Mouse (Mus musculus) right cerebral cortex, postnatal 14 days (tissue): Measurements from ENCODE around the gene Trpv6.
A peak's percentile ranks its signal among the peaks of the same experiment; 100 is the strongest.

Experiments used
- DNase-seq: peaks from one replicate; pipeline ENCODE4 v3.0.0; 2022

Gene Trpv6

DNA sequence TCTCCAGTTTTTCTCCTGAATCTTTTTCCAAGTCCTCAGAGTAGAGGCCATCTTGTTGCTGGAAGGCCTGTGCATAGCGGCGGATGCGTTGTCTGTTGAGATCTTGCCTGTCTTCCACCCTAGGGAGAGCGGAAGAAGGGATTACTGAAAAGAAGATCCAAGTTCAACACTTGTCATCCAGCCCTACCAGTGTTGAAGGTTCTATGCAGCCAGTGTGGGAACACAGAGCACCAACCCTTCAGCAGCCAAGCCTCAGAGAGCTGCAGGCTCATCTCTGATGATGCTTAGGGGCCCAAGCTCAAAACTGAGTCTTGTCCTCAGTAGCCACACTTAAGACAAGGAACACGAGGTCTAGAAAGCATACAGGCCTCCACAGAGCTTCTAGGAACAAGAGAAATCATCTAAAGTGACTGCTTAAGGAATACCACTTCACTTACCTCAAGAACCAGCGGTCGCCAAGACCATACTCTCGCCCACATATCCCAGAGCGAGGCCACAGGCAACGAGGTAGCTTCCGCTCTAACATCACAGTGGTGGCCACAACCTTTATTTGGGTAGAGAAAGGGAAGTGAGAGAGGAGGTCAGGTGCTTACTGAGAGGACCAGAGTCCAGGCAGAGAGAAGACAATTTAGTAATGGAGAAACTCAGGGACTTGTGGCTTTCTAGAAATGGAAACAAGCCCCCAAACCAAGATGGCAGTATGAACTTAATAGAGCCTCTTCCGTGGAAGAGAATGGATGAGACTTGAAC lies 14.8 kb downstream of the Trpv6 start:
- no peak for DNase-seq

DNA sequence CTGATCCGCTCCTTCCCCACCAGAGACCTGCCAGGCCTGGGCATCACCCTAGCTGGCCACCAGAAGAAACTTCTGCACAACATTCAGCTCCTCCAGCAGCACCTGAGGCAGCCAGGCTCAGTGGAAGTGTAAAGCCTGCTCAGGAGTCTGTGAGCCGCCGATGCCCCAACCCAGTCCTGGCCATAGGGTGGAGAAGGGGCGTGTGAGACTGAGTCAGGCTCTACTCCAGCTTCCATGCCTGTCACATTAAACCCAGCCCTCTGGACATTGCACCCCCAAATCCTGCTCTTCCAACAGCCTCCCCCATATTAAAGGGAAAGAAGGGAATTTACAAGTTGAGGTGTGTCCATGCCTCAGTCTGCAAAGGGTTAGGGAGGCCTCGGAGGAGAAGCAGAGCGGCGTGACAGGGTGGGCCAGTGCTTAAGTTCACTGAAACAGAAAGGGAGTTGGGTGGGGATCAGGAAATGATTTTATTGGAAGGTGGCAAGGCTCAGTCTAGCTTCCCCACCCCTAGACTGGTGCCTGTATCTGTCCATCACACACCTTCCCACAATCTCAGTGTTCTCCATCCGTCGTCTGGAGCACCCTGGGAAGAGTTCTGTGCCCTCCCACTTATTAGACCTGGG lies 15.9 kb downstream of the Trpv6 start:
- no peak for DNase-seq

DNA sequence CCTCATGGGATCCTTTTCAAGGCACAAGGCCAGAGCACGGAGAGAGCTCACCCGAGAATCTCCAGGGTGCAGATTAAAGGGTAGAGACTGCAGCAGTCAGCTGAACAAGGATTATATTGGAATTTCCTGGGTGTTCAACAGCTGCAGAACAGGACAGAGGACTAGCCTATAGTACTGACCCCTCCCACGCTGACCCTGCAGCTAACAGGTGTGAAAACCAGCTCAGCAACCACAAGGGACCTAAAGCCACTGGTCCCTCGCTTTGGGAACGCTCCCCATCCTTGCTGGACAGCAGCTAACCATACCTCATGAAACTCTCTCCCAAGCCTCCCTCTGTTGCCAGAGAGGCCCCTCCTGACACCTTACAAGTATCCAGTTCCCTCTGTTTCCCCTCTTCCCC lies 28.6 kb downstream of the Trpv6 start:
- DNase-seq: no peak

DNA sequence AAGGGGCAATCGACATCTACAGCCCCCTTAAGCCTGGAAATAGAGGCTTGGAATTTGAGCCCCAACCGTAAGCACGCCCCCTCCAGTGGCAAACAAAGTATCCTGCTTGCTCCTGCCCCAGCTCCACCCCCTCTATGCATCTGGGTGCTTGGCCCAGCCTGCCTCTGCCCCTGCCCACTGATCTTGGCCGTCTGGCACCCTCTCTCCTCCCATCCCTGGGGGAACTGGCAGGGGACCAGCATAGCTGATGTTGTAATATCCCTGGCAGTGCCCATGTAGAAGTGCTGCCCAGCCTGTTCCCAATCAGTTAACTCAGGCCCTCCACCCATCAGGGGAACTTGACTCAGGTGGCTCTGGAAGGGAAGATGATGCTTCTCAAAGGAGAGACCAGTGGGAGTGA lies 30.0 kb downstream of the Trpv6 start:
- peak; percentile 61 for DNase-seq

DNA sequence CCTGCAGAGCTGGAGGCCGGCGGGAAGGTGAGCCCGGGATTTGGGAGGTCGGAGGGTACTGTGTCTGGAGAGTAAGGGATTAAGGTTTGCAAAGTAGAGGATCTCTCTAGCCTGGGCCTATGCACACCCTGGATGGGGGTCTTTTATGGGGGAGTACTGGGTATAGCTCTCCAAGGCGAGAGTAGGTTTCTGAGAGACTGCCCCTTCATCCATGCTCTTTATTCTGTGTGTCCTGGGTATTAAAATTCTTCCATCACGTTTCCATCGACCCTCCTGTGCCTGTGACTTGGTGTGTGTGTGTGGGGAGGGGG lies 30.5 kb downstream of the Trpv6 start:
- DNase-seq: no peak

DNA sequence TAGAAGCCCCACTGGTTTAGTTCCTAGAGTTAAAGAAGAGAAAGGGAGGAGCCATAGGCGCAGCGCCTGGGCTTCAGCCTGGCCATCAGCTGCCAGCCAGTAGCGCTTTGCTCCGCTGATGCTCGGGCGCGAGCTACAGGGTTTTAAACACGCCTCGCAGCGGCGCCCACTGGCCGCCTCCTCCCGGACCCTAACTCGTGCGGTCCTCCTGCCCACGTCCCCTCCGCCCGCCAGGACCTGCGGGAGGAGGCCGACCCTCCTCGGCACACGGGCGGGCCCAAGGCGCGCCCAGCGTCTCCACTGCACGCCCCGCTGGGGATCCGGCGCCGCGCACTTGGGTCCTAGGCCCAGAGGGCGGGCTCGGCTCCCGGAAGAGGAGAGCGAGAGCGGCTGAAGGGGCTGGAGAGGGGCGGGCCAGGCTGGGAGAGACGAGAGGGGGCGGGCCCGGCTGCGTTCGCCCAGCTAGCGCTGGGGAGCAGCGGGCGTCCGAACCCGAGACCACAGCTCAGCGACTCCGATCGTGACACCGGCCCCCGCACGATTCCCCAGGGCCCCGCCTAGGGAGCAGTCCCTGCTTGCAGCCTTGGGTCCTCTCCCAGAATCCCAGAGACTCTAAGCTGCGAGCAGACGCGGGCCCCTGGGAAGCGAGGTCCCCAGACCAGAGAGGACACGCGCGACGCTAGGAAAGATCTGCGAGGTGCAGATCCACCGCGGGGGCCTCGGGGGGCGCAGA lies 31.0 kb downstream of the Trpv6 start, which contains the start of gene Ephb6:
Gene Ephb6 (plus strand): TSS at position 422 of the 733 bp plus-strand sequence.
- DNase-seq: peak; percentile 73

DNA sequence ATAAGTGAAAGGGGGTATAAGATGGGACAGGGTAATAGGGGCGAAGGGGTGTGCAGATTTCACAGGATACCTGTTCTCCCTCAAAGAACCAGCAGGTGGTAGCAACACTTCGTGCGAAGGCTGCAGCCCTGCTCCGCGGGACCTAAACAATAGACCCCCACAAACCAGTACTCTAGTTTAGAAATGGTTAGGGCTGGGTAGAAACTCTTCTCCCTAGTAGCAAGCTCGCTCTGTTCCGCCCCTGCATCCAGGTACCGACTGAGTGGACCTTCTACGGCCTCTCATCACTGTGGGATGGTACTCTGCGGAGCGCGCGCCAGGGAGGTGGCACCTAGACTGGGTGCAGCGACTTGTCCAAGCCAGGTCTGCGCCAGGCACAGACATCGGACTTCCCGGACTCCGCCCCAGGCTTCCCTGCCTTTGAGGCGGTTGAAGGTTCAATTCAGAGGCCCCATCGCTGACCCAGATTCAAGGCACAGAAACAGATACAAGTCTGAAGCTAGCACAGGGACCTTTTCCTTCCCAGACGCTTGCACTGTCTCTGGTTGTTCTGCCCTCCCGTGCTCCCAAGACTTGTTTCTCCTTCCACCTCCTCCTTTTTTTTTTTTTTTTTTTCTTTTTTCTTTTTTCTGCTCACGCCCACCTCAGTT lies 31.7 kb downstream of the Trpv6 start:
- peak; percentile 58 for DNase-seq

DNA sequence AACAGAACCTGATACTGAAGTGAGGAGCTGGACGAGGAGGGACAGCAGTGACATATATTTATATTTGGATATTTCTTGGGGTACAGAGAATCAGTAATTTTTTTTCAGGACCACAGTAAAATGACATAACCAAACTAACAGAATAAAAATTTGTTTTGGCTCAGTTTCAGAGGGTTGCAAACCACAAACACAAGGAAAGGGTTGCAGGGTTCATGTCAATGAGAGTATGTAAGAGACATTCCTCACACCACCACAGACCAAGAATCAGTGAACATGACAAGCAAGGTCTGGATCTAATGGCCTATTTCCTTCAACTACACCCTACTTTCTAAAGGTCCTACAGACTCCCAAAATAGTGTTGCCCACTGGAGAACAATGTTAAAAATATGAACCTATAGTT lies 54.0 kb downstream of the Trpv6 start:
- no peak for DNase-seq

DNA sequence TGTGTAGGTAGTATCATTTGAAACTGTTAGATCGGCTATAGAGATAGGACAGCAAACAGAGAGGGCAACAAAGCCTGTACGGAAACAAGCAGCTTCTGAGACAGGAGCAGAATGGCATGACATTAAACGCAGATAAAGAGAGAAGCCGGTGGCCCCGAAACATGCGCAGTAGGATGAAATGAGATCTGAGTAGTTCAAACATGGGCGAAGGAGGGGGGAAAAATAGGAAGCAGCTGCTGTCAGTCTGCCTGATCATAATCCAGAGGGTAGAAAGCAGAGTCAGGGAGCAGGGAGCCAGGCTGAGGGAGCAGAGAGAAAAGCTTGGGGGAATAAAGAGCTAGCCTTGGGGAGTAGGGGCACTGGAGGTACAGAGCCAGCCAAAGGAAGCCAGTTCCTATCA lies 54.9 kb downstream of the Trpv6 start:
- DNase-seq: no peak

DNA sequence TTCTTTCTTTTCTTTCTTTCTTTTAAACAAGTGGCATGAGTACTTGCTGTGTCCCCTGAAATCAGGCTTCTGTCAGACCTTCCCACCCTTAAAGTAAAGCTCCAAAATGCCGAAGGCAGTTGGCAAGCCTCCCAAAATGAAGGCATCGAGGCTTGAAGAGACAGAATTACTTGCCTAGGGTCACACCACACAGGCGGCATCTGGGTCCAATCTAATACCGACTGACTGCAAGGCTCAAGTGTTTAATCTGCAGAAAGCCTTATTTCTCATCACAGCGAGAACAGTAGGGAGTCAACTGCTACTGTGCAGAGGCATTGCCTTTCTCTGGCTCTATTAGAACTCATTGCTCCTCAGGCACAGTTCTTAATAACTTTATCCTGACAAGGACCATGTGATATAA lies 58.9 kb downstream of the Trpv6 start:
- DNase-seq: no peak

DNA sequence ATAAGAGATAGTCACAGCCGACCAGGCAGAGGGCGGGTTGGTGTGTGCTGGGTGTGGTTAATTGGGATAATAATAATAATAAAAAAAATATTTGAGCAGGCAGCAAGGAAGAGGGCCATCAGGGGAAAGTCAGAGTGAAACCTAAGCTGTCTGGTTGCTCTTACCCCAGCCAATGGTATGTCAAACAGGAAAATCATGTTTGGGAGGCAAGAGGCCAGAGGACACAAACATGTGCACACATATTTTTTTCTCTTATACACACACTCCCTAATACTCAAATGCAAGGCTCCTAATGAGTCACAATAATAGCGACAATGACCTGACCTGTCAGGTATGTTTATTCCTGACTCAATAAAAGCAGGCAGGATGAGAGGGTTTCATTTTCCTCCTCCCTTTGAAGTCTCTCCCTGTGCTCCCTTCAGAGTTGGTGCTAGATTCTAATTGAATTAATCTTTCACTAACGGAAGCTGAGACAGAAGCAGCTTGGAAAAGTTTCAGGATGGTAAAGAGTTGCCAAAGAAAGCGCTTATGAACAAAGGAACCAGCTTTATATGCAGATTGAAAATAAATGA lies 59.6 kb downstream of the Trpv6 start:
- no peak for DNase-seq
